Mouse (Mus musculus): Measurements from ENCODE around the gene Ascc1. TPM values are rescaled to one million over a fixed set of nuclear protein-coding genes. Genes with fewer than 3 reads are reported as not detected.

The Ascc1 gene
- polyA plus RNA-seq, 1 experiment from 2014 or later = 58.0 TPM

DNA sequence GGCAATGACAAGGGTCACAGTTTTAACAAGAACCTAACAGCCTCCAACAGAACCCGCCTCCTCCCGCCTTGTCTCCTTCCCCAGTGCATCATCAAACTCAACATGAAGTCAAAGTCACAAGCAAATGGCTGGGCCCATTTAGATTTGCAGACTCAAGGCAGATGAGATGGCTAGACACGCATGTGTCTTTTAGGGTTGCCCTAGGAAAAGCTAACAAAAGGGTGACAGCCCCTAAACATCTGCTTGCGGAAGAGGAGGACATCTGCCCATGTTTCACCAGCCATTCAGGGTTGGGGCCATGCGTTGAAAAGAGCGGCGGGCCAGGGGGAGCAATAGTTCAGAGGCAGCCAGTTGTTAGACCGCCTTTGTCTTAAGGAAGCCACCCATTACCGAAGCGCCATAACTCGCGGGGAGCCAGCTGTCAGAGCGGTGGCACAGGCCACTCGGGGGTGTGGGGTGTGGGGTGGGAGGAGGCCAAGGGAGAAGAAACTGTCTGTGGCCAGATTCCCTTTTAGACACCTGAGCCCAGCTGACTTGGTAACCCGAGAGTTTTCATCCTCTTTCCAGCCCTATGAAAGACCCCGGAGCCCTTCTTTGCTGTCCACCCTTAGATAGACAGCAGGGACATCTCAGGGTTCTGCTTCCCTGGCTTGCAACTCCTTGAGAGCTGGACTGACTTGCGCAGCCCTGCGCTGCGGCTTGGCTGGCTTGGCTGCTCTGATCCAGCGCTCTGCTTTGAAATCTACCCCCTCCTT is 103.0 kb downstream of the Ascc1 start:
- ATAC-seq (ENCODE audit: low FRiP score, low TSS enrichment) = peak; percentile 86
- peaks cover 28% of the 10 kb centered on the region for H3K27me3 ChIP-seq (ENCODE audit: insufficient read depth, low read length)
- peak overlapping the region; percentile 85 for H3K27ac ChIP-seq (ENCODE audit: low read length)
- H3K4me3 ChIP-seq (ENCODE audit: low read length) = peak overlapping the region; percentile 68
- no peak overlapping the region; the same call in 1 of the 2 replicates for H3K9ac ChIP-seq (replicated peaks; ENCODE audit: low read length)
- WGBS = 14% methylated on average over 20 of the region's 20 CpGs
- no peaks in the 10 kb centered on the region for H3K9me3 ChIP-seq (ENCODE audit: low read length)
- 0 out of 2 replicates have a peak, but pooled peaks cover 4% of the 10 kb centered on the region for H3K36me3 ChIP-seq (ENCODE audit: insufficient read depth, low read length)
- H3K4me2 ChIP-seq (replicated peaks; ENCODE audit: low read depth, low read length) = peak overlapping the region; percentile 97
- peaks cover 19% of the 10 kb centered on the region for H3K4me1 ChIP-seq (ENCODE audit: insufficient read depth, low read length)

DNA sequence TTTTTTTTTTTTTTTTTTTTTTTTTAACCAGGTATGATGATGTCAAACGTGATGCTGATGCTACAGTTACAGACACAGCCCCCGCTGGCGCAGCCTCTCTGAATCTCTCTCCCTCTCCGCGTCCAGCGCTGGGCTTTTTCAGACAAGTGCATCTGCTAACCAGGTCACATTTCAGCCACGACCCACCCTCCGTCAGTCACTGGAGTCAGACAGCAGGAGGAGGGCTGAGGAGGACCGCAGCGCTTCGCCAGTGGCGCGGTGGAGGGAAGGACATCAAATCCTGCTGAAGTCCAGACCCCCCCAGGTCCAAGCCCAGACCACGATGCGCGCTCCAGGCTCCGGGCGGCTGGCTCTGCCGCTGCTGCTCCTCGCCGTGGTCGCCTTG is 103.5 kb downstream of the Ascc1 start, which contains the start of gene Spock2:
Gene Spock2, plus strand, starts transcription at position 74 of the 385 bp plus-strand sequence.
- Histone ChIP-seq H3K4me1 (ENCODE audit: insufficient read depth, low read length) (peaks cover 19% of the 10 kb centered on the region), H3K27me3 (ENCODE audit: insufficient read depth, low read length) (peaks cover 29% of the 10 kb centered on the region), H3K9ac (replicated peaks; ENCODE audit: low read length) (peak within 1 kb of the TSS; percentile 76), H3K4me2 (replicated peaks; ENCODE audit: low read depth, low read length) (peak within 1 kb of the TSS; percentile 97), H3K36me3 (ENCODE audit: insufficient read depth, low read length) (no peaks in the 10 kb centered on the region), H3K27ac (ENCODE audit: low read length) (peak within 1 kb of the TSS; percentile 85), H3K9me3 (ENCODE audit: low read length) (no peaks in the 10 kb centered on the region), H3K4me3 (ENCODE audit: low read length) (peak within 1 kb of the TSS; percentile 68)
- ATAC-seq (ENCODE audit: low FRiP score, low TSS enrichment) = peak; percentile 73
- 1% methylated on average over 22 of the region's 22 CpGs for WGBS

DNA sequence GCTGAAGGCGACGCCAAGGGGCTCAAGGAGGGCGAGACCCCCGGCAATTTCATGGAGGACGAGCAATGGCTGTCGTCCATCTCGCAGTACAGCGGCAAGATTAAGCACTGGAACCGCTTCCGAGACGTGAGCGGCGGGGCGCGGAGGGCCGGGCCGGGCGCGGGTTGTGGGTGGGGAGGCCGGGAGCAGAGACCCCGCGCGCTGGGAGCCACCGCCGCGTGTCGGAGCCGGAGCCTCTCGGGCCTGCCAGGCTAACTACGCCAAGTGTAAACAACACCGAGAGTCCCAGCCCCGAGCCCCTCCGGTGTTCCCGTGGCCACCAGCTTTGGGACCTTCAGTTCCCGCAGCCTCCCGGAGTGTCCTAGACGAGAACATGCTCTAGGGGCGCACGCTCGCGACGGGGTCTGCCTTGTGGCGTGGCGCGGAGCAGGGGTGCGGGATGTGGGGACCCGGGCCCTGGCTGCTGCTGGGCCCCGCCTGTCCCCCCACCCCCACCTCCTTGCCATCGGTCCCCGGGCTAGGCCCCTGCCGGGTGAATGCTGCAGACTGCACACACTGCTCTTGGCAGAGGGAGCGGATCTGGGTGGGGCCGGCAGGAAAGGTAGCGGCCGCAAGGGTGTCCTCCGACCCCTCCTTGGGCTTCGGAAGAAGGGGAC is 104.1 kb downstream of the Ascc1 start:
- peak overlapping the region; percentile 97 for H3K4me2 ChIP-seq (replicated peaks; ENCODE audit: low read depth, low read length)
- H3K36me3 ChIP-seq (ENCODE audit: insufficient read depth, low read length) = no peaks in the 10 kb centered on the region
- ATAC-seq (ENCODE audit: low FRiP score, low TSS enrichment) = peak; percentile 43
- under 1% methylated on average over 52 of the region's 57 CpGs for WGBS
- H3K4me1 ChIP-seq (ENCODE audit: insufficient read depth, low read length) = peaks cover 19% of the 10 kb centered on the region
- peak overlapping the region; percentile 85 for H3K27ac ChIP-seq (ENCODE audit: low read length)
- H3K4me3 ChIP-seq (ENCODE audit: low read length) = peak overlapping the region; percentile 68
- H3K27me3 ChIP-seq (ENCODE audit: insufficient read depth, low read length) = peaks cover 29% of the 10 kb centered on the region
- H3K9ac ChIP-seq (replicated peaks; ENCODE audit: low read length) = peak overlapping the region; percentile 76
- no peaks in the 10 kb centered on the region for H3K9me3 ChIP-seq (ENCODE audit: low read length)

DNA sequence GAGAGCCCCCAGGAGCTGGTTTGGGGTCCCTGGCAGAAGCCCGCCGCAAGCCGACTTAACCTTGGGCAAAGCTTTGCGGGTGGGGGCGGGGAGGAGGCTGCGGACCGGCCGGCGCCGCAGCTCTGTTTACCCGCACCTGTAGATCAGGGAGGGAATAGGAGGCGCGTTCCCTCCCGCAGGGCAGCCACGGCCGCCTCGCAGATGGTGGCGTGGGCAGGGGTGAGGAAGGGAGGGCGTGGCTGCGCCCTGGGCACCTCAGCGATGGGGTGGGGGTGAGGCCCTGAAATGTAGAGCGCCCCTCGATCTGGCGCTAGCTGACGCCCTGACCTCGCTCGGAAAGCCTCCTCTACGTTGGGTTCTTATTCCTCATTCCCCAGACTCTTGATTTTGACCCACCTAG is 104.8 kb downstream of the Ascc1 start:
- Histone ChIP-seq H3K4me1 (ENCODE audit: insufficient read depth, low read length) (peaks cover 19% of the 10 kb centered on the region), H3K27me3 (ENCODE audit: insufficient read depth, low read length) (peaks cover 29% of the 10 kb centered on the region)
- no peak for ATAC-seq (ENCODE audit: low FRiP score, low TSS enrichment)

GRCm38 (mm10) chr10:60108321-60109111 is 105.9 kb downstream of the Ascc1 start:
- Histone ChIP-seq H3K4me1 (ENCODE audit: insufficient read depth, low read length) (peaks cover 19% of the 10 kb centered on the region), H3K9me3 (ENCODE audit: low read length) (no peaks in the 10 kb centered on the region), H3K4me3 (ENCODE audit: low read length) (peak overlapping the region; percentile 68), H3K27ac (ENCODE audit: low read length) (peak overlapping the region; percentile 27; the same call in 1 of the 2 replicates), H3K4me2 (replicated peaks; ENCODE audit: low read depth, low read length) (peak overlapping the region; percentile 97), H3K9ac (replicated peaks; ENCODE audit: low read length) (peak overlapping the region; percentile 76; the same call in 1 of the 2 replicates), H3K27me3 (ENCODE audit: insufficient read depth, low read length) (peaks cover 29% of the 10 kb centered on the region), H3K36me3 (ENCODE audit: insufficient read depth, low read length) (no peaks in the 10 kb centered on the region)
- WGBS = 46% methylated on average over 15 of the region's 17 CpGs
- ATAC-seq (ENCODE audit: low FRiP score, low TSS enrichment) = no peak

More for the DNA sequence above, 104.8 kb downstream of the Ascc1 start:
- H3K4me3 ChIP-seq (ENCODE audit: low read length) = peak overlapping the region; percentile 68
- no peaks in the 10 kb centered on the region for H3K36me3 ChIP-seq (ENCODE audit: insufficient read depth, low read length)
- H3K4me2 ChIP-seq (replicated peaks; ENCODE audit: low read depth, low read length) = peak overlapping the region; percentile 97
- WGBS = 2% methylated on average over 28 of the region's 28 CpGs
- no peaks in the 10 kb centered on the region for H3K9me3 ChIP-seq (ENCODE audit: low read length)
- H3K27ac ChIP-seq (ENCODE audit: low read length) = peak overlapping the region; percentile 85; the same call in 1 of the 2 replicates
- peak overlapping the region; percentile 76 for H3K9ac ChIP-seq (replicated peaks; ENCODE audit: low read length)

DNA sequence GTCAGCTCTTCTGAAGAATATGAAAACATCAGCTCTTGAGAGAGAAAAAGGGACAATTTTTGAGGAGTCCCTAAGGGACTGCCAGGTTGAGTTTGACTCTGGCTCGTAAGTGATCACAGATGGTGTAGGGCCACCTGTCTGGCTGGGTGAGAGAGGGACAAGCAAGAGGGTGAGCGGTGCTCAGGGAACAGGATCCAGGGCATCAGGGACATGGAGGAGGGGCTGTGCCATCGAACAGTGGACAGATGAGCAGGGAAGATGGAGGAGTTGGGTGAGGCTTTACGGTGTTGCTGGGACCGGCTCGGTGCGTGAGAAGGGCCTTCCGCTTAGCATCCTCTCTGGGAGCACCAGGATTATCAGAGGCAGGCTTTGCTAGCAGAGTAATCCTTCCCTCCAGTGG is 106.7 kb downstream of the Ascc1 start:
- Histone ChIP-seq H3K9ac (replicated peaks; ENCODE audit: low read length) (no peak overlapping the region), H3K36me3 (ENCODE audit: insufficient read depth, low read length) (no peaks in the 10 kb centered on the region), H3K27ac (ENCODE audit: low read length) (no peak overlapping the region), H3K4me3 (ENCODE audit: low read length) (no peak overlapping the region), H3K4me1 (ENCODE audit: insufficient read depth, low read length) (peaks cover 19% of the 10 kb centered on the region), H3K4me2 (replicated peaks; ENCODE audit: low read depth, low read length) (peak overlapping the region; percentile 33), H3K9me3 (ENCODE audit: low read length) (no peaks in the 10 kb centered on the region), H3K27me3 (ENCODE audit: insufficient read depth, low read length) (peaks cover 29% of the 10 kb centered on the region)
- no peak for ATAC-seq (ENCODE audit: low FRiP score, low TSS enrichment)
- 58% methylated on average over 8 of the region's 8 CpGs for whole genome bisulfite sequencing

GRCm38 (mm10) chr10:60109989-60110388 is 107.4 kb downstream of the Ascc1 start:
- H3K4me3 ChIP-seq (ENCODE audit: low read length) = no peak overlapping the region
- 68% methylated on average over 8 of the region's 8 CpGs for WGBS
- ATAC-seq (ENCODE audit: low FRiP score, low TSS enrichment) = no peak

DNA sequence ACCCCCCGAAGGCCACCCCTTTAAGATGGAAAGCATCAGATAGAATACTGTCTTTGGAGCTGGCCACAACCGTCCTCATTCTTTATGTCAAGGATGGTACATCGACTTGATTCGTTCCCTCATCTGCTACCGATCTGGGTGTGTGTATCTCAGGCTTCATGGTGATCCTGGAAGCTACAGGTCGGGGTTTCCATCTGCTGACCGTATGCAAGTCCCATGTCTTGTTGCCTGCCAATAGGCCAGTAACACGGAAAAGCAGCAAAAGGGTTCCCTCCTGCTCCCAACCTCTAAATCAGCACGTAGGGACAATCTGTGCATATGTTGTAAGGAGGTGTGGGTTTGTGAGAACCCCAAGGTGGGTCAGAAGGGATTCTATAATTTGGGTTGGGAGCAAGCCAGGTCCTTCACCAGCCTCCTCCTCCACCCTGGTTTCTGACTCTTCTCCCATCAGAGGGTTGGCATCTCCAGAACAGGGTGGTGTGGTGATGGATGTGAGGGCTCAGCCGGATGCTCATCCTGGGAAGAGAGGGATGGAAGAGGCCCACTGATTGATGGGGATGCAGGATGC is 108.4 kb downstream of the Ascc1 start:
- WGBS = 87% methylated on average over 10 of the region's 10 CpGs
- no peaks in the 10 kb centered on the region for H3K36me3 ChIP-seq (ENCODE audit: insufficient read depth, low read length)
- H3K9ac ChIP-seq (replicated peaks; ENCODE audit: low read length) = no peak overlapping the region
- no peak overlapping the region for H3K4me2 ChIP-seq (replicated peaks; ENCODE audit: low read depth, low read length)
- peaks cover 18% of the 10 kb centered on the region for H3K4me1 ChIP-seq (ENCODE audit: insufficient read depth, low read length)
- H3K4me3 ChIP-seq (ENCODE audit: low read length) = no peak overlapping the region
- H3K9me3 ChIP-seq (ENCODE audit: low read length) = no peaks in the 10 kb centered on the region
- ATAC-seq (ENCODE audit: low FRiP score, low TSS enrichment) = no peak
- peaks cover 19% of the 10 kb centered on the region for H3K27me3 ChIP-seq (ENCODE audit: insufficient read depth, low read length)
- no peak overlapping the region for H3K27ac ChIP-seq (ENCODE audit: low read length)

More at GRCm38 (mm10) chr10:60109989-60110388, 107.4 kb downstream of the Ascc1 start:
- Histone ChIP-seq H3K36me3 (ENCODE audit: insufficient read depth, low read length) (no peaks in the 10 kb centered on the region), H3K9ac (replicated peaks; ENCODE audit: low read length) (no peak overlapping the region), H3K4me1 (ENCODE audit: insufficient read depth, low read length) (peaks cover 19% of the 10 kb centered on the region), H3K9me3 (ENCODE audit: low read length) (no peaks in the 10 kb centered on the region), H3K4me2 (replicated peaks; ENCODE audit: low read depth, low read length) (no peak overlapping the region; the same call in 1 of the 2 replicates), H3K27ac (ENCODE audit: low read length) (no peak overlapping the region), H3K27me3 (ENCODE audit: insufficient read depth, low read length) (peaks cover 26% of the 10 kb centered on the region)

DNA sequence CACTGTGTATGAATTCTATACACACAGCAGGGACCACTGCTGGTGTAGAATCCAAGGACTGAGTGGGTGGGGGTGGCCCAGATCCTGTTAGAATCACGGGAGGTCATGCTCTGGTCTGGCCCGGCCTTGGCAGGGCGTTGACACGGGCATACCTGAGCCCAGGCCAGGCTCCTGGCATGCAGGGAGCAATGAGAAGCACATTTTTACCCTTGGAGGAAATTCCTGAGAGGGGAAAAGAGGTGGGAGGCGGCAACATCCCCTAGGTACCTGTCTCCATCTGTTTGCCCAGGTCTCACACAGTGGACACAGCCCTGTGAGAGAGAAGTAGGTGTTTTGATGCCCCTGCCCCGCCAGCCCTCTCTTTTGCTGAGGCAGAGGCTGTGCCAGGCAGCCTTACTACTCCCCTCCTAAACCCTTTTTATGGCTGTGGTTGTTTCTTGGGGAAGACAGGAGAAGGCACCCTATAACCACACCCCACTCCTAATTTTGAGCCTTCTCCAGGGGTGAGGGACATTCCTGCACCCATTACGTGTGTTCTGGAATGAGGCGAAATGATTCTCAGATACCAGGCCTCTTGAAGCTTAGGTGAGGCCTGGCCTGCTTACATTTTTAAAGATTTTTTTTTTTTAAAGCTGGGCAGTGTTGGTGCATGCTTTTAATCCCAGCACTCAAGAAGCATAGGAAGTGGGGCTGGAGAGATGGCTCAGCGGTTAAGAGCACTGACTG is 111.5 kb downstream of the Ascc1 start:
- 80% methylated on average over 9 of the region's 9 CpGs for WGBS
- Histone ChIP-seq H3K4me2 (replicated peaks; ENCODE audit: low read depth, low read length) (no peak overlapping the region), H3K27ac (ENCODE audit: low read length) (no peak overlapping the region), H3K9ac (replicated peaks; ENCODE audit: low read length) (no peak overlapping the region), H3K4me1 (ENCODE audit: insufficient read depth, low read length) (peaks cover 21% of the 10 kb centered on the region), H3K4me3 (ENCODE audit: low read length) (no peak overlapping the region), H3K9me3 (ENCODE audit: low read length) (no peaks in the 10 kb centered on the region), H3K27me3 (ENCODE audit: insufficient read depth, low read length) (0 out of 2 replicates have a peak, but pooled peaks cover 5% of the 10 kb centered on the region), H3K36me3 (ENCODE audit: insufficient read depth, low read length) (no peaks in the 10 kb centered on the region)
- no peak for ATAC-seq (ENCODE audit: low FRiP score, low TSS enrichment)
